Mouse (Mus musculus) Patski (cell line): ENCODE data around the gene Hunk. TPM values are rescaled to one million over a fixed set of nuclear protein-coding genes. Genes with fewer than 3 reads are reported as not detected.
A peak's percentile ranks its signal among the peaks of the same experiment; 100 is the strongest.

ENCODE experiments used
- ATAC-seq: fragments of 100-300 bp; one replicate; pipeline ENCODE4 v1.8.0; 2021
- CTCF ChIA-PET: fragments of 350-600 bp; sonication (Branson Sonifier 250); formaldehyde crosslinking; loops from one replicate; lab custom pipeline; 2022; ENCODE audit warnings: inconsistent platforms; lab: Charles Lee
- POLR2A ChIA-PET: fragments of 350-600 bp; sonication (Branson Sonifier 250); formaldehyde crosslinking; loops from one replicate; lab custom pipeline; 2022; ENCODE audit warnings: antibody characterized with exemption, inconsistent platforms; lab: Charles Lee
- DNase-seq: peaks from one replicate; pipeline ENCODE4 v3.0.0-alpha.2; 2011; ENCODE audit warnings: low read depth, low spot score
- H3K27me3 ChIP-seq: fragments of 371-371 bp; one replicate; pipeline ENCODE4 v1.5.1; 2021
- CTCF ChIP-seq: fragments of 100-300 bp; IDR thresholded peaks from one replicate; pipeline ENCODE4 v1.5.1; 2021
- in situ Hi-C: fragments of 300-500 bp; cut with MboI; formaldehyde crosslinking; loops from 3 replicates; pipeline ENCODE4 v1.11.1; 2018; ENCODE audit warnings: low pct_unique_long_range_greater_than_20kb, mixed read lengths
- polyA plus RNA-seq: library from polyadenylated mRNA; unstranded; gene quantifications from one replicate; pipeline ENCODE4 v1.2.3, GENCODE M21; 2021

Gene Hunk
- polyA plus RNA-seq, 1 experiment from 2014 or later: 11.2 TPM

GRCm38 (mm10) chr16:90521951-90522255 lies 136.1 kb downstream of the Hunk start:
- no peaks in the 10 kb centered on the region for H3K27me3 ChIP-seq
- TF ChIP-seq CTCF: no peak
- POLR2A ChIA-PET: no interaction called here
- CTCF ChIA-PET: no interaction called here
- in situ Hi-C loops: no loop called here
- no peak for ATAC-seq
- no peak for DNase-seq

- in situ Hi-C loops: no loop called here
- ATAC-seq (no peak), DNase-seq (no peak)
- CTCF ChIA-PET: no interaction called here
- POLR2A ChIA-PET: no interaction called here
- TF ChIP-seq CTCF: no peak
- no peaks in the 10 kb centered on the region for H3K27me3 ChIP-seq
Measured at GRCm38 (mm10) chr16:90522575-90522974, 136.8 kb downstream of the Hunk start.

GRCm38 (mm10) chr16:90523373-90523772 lies 137.6 kb downstream of the Hunk start:
- CTCF ChIA-PET: no interaction called here
- no peak for TF ChIP-seq CTCF
- no peaks in the 10 kb centered on the region for H3K27me3 ChIP-seq
- DNase-seq (no peak), ATAC-seq (no peak)
- in situ Hi-C loops: no loop called here
- POLR2A ChIA-PET: no interaction called here

- ChIA-PET POLR2A (no interaction called here), CTCF (no interaction called here)
- no peak for DNase-seq
- in situ Hi-C loops: no loop called here
- no peak for ATAC-seq
- TF ChIP-seq CTCF: no peak
- no peaks in the 10 kb centered on the region for H3K27me3 ChIP-seq
Measured at GRCm38 (mm10) chr16:90523894-90524293, 138.1 kb downstream of the Hunk start.

- in situ Hi-C loops: no loop called here
- DNase-seq (no peak), ATAC-seq (no peak)
- no peaks in the 10 kb centered on the region for H3K27me3 ChIP-seq
- TF ChIP-seq CTCF: no peak
- ChIA-PET CTCF (no interaction called here), POLR2A (no interaction called here)
Measured at GRCm38 (mm10) chr16:90524393-90524792, 138.6 kb downstream of the Hunk start.

- peak; percentile 84 for DNase-seq
- in situ Hi-C loops: no loop called here
- ChIA-PET POLR2A (no interaction called here), CTCF (interaction anchor here (1.0 kb wide), 1 partner anchor 153 kb away, joined by 4 read pairs; no protein-coding TSS in a partner anchor)
- no peaks in the 10 kb centered on the region for H3K27me3 ChIP-seq
- no peak for TF ChIP-seq CTCF
- peak; percentile 91 for ATAC-seq
Measured at GRCm38 (mm10) chr16:90533119-90533673, 147.4 kb downstream of the Hunk start.

- DNase-seq (no peak), ATAC-seq (no peak)
- CTCF ChIA-PET: no interaction called here
- in situ Hi-C loops: no loop called here
- POLR2A ChIA-PET: no interaction called here
- H3K27me3 ChIP-seq: no peaks in the 10 kb centered on the region
- no peak for TF ChIP-seq CTCF
Measured at GRCm38 (mm10) chr16:90534591-90534990, 148.8 kb downstream of the Hunk start.

- no peak for ATAC-seq
- H3K27me3 ChIP-seq: no peaks in the 10 kb centered on the region
- in situ Hi-C loops: no loop called here
- DNase-seq: no peak
- ChIA-PET POLR2A (no interaction called here), CTCF (no interaction called here)
- no peak for TF ChIP-seq CTCF
Measured at GRCm38 (mm10) chr16:90538926-90539325, 153.1 kb downstream of the Hunk start.

- H3K27me3 ChIP-seq: no peaks in the 10 kb centered on the region
- no peak for DNase-seq
- ChIA-PET POLR2A (no interaction called here), CTCF (no interaction called here)
- ATAC-seq: no peak
- TF ChIP-seq CTCF: no peak
- in situ Hi-C loops: no loop called here
Measured at GRCm38 (mm10) chr16:90541191-90541590, 155.4 kb downstream of the Hunk start.

GRCm38 (mm10) chr16:90542383-90542782 lies 156.6 kb downstream of the Hunk start:
- no peak for ATAC-seq
- in situ Hi-C loops: no loop called here
- no peaks in the 10 kb centered on the region for H3K27me3 ChIP-seq
- TF ChIP-seq CTCF: no peak
- POLR2A ChIA-PET: no interaction called here
- CTCF ChIA-PET: no interaction called here
- no peak for DNase-seq

GRCm38 (mm10) chr16:90544175-90544574 lies 158.4 kb downstream of the Hunk start:
- no peak for ATAC-seq
- no peak for TF ChIP-seq CTCF
- DNase-seq: no peak
- ChIA-PET CTCF (no interaction called here), POLR2A (no interaction called here)
- H3K27me3 ChIP-seq: no peaks in the 10 kb centered on the region
- in situ Hi-C loops: no loop called here

GRCm38 (mm10) chr16:90545509-90545908 lies 159.7 kb downstream of the Hunk start:
- in situ Hi-C loops: no loop called here
- ChIA-PET CTCF (no interaction called here), POLR2A (no interaction called here)
- no peak for ATAC-seq
- DNase-seq: no peak
- no peaks in the 10 kb centered on the region for H3K27me3 ChIP-seq
- TF ChIP-seq CTCF: no peak
